Mouse (Mus musculus) midbrain, postnatal 0 days (tissue): Measurements from ENCODE around the gene Nelfe. TPM values are rescaled to one million over a fixed set of nuclear protein-coding genes. Genes with fewer than 3 reads are reported as not detected.

Experiments used
- ATAC-seq: fragments of 200-750 bp; cut with Nextera tagmentation; 2 replicates; pipeline ENCODE4 v1.8.0; 2017; ENCODE audit warnings: moderate number of reproducible peaks, mild to moderate bottlenecking, moderate TSS enrichment, moderate library complexity; ENCODE audit not compliant: low FRiP score
- DNase-seq: peaks from one replicate; pipeline ENCODE4 v3.0.0-alpha.2; 2015; ENCODE audit warnings: low spot score
- H3K27ac ChIP-seq: fragments of 300-500 bp; sonication (generic); 2 replicates; pipeline ENCODE4 v1.5.1; 2014; ENCODE audit warnings: low read depth, mild to moderate bottlenecking, low read length, mixed read lengths
- H3K27me3 ChIP-seq: fragments of 300-500 bp; sonication (generic); 2 replicates; pipeline ENCODE4 v1.6.1; 2014; ENCODE audit warnings: low read length, control low read depth, mixed read lengths; ENCODE audit not compliant: insufficient read depth
- H3K36me3 ChIP-seq: fragments of 300-500 bp; sonication (generic); 2 replicates; pipeline ENCODE4 v1.6.1; 2014; ENCODE audit warnings: low read length, control low read depth, mixed read lengths; ENCODE audit not compliant: insufficient read depth
- H3K4me1 ChIP-seq: fragments of 300-500 bp; sonication (generic); 2 replicates; pipeline ENCODE4 v1.6.1; 2014; ENCODE audit warnings: mild to moderate bottlenecking, control low read depth, antibody characterized with exemption, low read length, mixed read lengths; ENCODE audit not compliant: insufficient read depth
- H3K4me2 ChIP-seq: fragments of 300-500 bp; sonication (generic); 2 replicates; pipeline ENCODE4 v1.6.1; 2014; ENCODE audit warnings: low read depth, mild to moderate bottlenecking, low read length, mixed read lengths; ENCODE audit not compliant: poor library complexity, severe bottlenecking
- H3K4me3 ChIP-seq: fragments of 300-500 bp; sonication (generic); 2 replicates; pipeline ENCODE4 v1.5.1; 2014; ENCODE audit warnings: low read depth, mild to moderate bottlenecking, low read length, moderate library complexity
- H3K9ac ChIP-seq: fragments of 300-500 bp; sonication (generic); replicated peaks from 2 replicates; pipeline ENCODE4 v1.6.1; 2014; ENCODE audit warnings: mild to moderate bottlenecking, low read length, moderate library complexity, mixed read lengths; ENCODE audit not compliant: poor library complexity, severe bottlenecking
- H3K9me3 ChIP-seq: fragments of 300-500 bp; sonication (generic); 2 replicates; pipeline ENCODE4 v1.6.1; 2016; ENCODE audit warnings: low read length, control low read depth
- CTCF ChIP-seq: IDR thresholded peaks from 2 replicates; pipeline ENCODE4 v1.5.1; 2016; ENCODE audit warnings: antibody characterized with exemption, mild to moderate bottlenecking
- WGBS: fragments of 180-500 bp; shearing (Covaris S2); extraction: QIAGEN DNeasy Blood & Tissue Kit; methylation state at CpG from one replicate; pipeline ENCODE4 v1.1.7; 2014; 5-methylcytosine and 5-hydroxymethylcytosine counted together
- polyA plus RNA-seq: library from polyadenylated mRNA; unstranded; fragments of >200 nt; fragmentation: Nextera tagmentation; extraction: Ambion mirVana; gene quantifications from 2 replicates; pipeline ENCODE4 v1.2.1, GENCODE M21; 2015
- total RNA-seq: library from RNA; depleted of rRNA; stranded (reverse); fragments of >200 nt; gene quantifications from 2 replicates; pipeline ENCODE4 v1.2.3, GENCODE M21; 2014

The Nelfe gene
- total and polyA plus RNA-seq, 2 experiments from 2014 or later = 35.1 to 60.2 TPM

- H3K9me3 ChIP-seq = no peaks in the 10 kb centered on the region
- no peak for DNase-seq
- H3K4me3 ChIP-seq = no peak within 1 kb of the TSS
- H3K27ac ChIP-seq = no peak within 1 kb of the TSS
- no peaks in the 10 kb centered on the region for H3K36me3 ChIP-seq
- H3K4me1 ChIP-seq = no peaks in the 10 kb centered on the region
- 72% methylated on average over 8 of the region's 8 CpGs for WGBS
- ATAC-seq = no peak
- no peak within 1 kb of the TSS for H3K4me2 ChIP-seq
- H3K9ac ChIP-seq = no peak within 1 kb of the TSS
- no peaks in the 10 kb centered on the region for H3K27me3 ChIP-seq
- no peak for TF ChIP-seq CTCF
Measured at GRCm38 (mm10) chr17:34862416-34863081, 12.4 kb downstream of the Nelfe start, which contains the start of gene Cfb. Cfb (minus strand) TSS chr17:34862518.

GRCm38 (mm10) chr17:34865981-34866380 is 15.8 kb downstream of the Nelfe start:
- no peak for DNase-seq
- Histone ChIP-seq H3K9me3 (no peaks in the 10 kb centered on the region), H3K27ac (no peak overlapping the region), H3K4me2 (no peak overlapping the region), H3K36me3 (no peaks in the 10 kb centered on the region), H3K4me3 (no peak overlapping the region), H3K27me3 (no peaks in the 10 kb centered on the region), H3K4me1 (no peaks in the 10 kb centered on the region), H3K9ac (no peak overlapping the region)
- TF ChIP-seq CTCF = no peak
- 73% methylated on average over 7 of the region's 7 CpGs for WGBS
- ATAC-seq = no peak

- TF ChIP-seq CTCF = no peak
- no peaks in the 10 kb centered on the region for H3K4me1 ChIP-seq
- 91% methylated on average over 6 of the region's 6 CpGs for WGBS
Measured at GRCm38 (mm10) chr17:34874321-34874720, 24.1 kb downstream of the Nelfe start.

GRCm38 (mm10) chr17:34879336-34879879 is 29.2 kb downstream of the Nelfe start, which contains the start of gene Zbtb12:
Zbtb12 (plus strand) TSS chr17:34879483.
- Histone ChIP-seq H3K27ac (no peak within 1 kb of the TSS), H3K9me3 (no peaks in the 10 kb centered on the region), H3K4me3 (no peak within 1 kb of the TSS), H3K9ac (no peak within 1 kb of the TSS), H3K4me1 (no peaks in the 10 kb centered on the region), H3K27me3 (0 out of 2 replicates have a peak, but pooled peaks cover 6% of the 10 kb centered on the region), H3K36me3 (no peaks in the 10 kb centered on the region), H3K4me2 (no peak within 1 kb of the TSS)
- TF ChIP-seq CTCF = no peak
- DNase-seq (no peak), ATAC-seq (no peak)
- WGBS = 71% methylated on average over 11 of the region's 11 CpGs

More at GRCm38 (mm10) chr17:34874321-34874720, 24.1 kb downstream of the Nelfe start:
- Histone ChIP-seq H3K9ac (no peak overlapping the region), H3K36me3 (no peaks in the 10 kb centered on the region), H3K9me3 (no peaks in the 10 kb centered on the region), H3K27ac (no peak overlapping the region), H3K27me3 (peaks cover 3% of the 10 kb centered on the region; the same call in 1 of the 2 replicates), H3K4me2 (no peak overlapping the region), H3K4me3 (no peak overlapping the region)
- ATAC-seq (no peak), DNase-seq (no peak)

- ATAC-seq = no peak
- Histone ChIP-seq H3K9ac (no peak overlapping the region), H3K36me3 (no peaks in the 10 kb centered on the region), H3K9me3 (no peaks in the 10 kb centered on the region), H3K27me3 (0 out of 2 replicates have a peak, but pooled peaks cover 6% of the 10 kb centered on the region), H3K4me3 (no peak overlapping the region), H3K27ac (no peak overlapping the region), H3K4me1 (no peaks in the 10 kb centered on the region), H3K4me2 (no peak overlapping the region)
- TF ChIP-seq CTCF = no peak
- no peak for DNase-seq
Measured at GRCm38 (mm10) chr17:34881166-34881565, 31.0 kb downstream of the Nelfe start.

- ATAC-seq = no peak
- no peak for TF ChIP-seq CTCF
- no peak for DNase-seq
- no peak within 1 kb of the TSS for H3K9ac ChIP-seq
- H3K36me3 ChIP-seq = no peaks in the 10 kb centered on the region
- WGBS = 7% methylated on average over 15 of the region's 15 CpGs
- peak within 1 kb of the TSS; percentile 9; the same call in 1 of the 2 replicates for H3K4me2 ChIP-seq
- H3K4me1 ChIP-seq = no peaks in the 10 kb centered on the region
- no peak within 1 kb of the TSS for H3K4me3 ChIP-seq
- no peaks in the 10 kb centered on the region for H3K9me3 ChIP-seq
- no peak within 1 kb of the TSS for H3K27ac ChIP-seq
- 0 out of 2 replicates have a peak, but pooled peaks cover 6% of the 10 kb centered on the region for H3K27me3 ChIP-seq
Measured at GRCm38 (mm10) chr17:34881683-34882310, 31.6 kb downstream of the Nelfe start, which contains the start of gene Gm20547. Gm20547 (minus strand) TSS chr17:34882042.
